Mouse (Mus musculus) heart, postnatal 25 days (tissue): ENCODE measurements around the gene Ripk3. TPM values are rescaled to one million over a fixed set of nuclear protein-coding genes. Genes with fewer than 3 reads are reported as not detected.

Experiments used
- DNase-seq: peaks from one replicate; pipeline ENCODE4 v3.0.0; 2022; ENCODE audit warnings: low spot score
- intact Hi-C: fragments of 180-260 bp; cut with DNase I; formaldehyde crosslinking; loops from one replicate; pipeline ENCODE4 v1.15.1; 2025
- total RNA-seq, 2 experiments: library from RNA; stranded (reverse); gene quantifications; 2 replicates each; pipeline ENCODE4 v1.2.3; 2021

Gene Ripk3
- total RNA-seq, 2 experiments from 2014 or later: 2.3 to 3.4 TPM

DNA sequence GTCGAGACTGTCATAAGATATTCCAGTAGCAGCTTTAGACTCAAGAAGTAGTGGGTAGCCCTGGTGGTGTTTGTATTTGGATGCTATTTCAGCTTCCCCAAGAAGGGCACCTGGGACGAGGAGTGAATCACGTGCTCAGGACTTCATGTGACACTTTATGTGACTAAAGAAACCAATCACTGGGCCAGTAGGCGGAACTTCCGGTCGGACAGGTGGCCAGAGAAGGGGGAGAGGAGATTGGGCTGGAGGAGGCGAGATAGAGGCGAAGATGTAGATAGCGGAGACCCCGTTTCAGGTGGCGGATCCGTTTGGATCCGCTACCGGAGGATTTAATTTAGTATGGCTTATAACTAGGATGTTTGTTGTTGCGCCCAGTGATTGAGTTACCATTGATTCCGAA lies 26.2 kb upstream of the Ripk3 start:
- intact Hi-C loops: no loop called here
- DNase-seq: no peak

DNA sequence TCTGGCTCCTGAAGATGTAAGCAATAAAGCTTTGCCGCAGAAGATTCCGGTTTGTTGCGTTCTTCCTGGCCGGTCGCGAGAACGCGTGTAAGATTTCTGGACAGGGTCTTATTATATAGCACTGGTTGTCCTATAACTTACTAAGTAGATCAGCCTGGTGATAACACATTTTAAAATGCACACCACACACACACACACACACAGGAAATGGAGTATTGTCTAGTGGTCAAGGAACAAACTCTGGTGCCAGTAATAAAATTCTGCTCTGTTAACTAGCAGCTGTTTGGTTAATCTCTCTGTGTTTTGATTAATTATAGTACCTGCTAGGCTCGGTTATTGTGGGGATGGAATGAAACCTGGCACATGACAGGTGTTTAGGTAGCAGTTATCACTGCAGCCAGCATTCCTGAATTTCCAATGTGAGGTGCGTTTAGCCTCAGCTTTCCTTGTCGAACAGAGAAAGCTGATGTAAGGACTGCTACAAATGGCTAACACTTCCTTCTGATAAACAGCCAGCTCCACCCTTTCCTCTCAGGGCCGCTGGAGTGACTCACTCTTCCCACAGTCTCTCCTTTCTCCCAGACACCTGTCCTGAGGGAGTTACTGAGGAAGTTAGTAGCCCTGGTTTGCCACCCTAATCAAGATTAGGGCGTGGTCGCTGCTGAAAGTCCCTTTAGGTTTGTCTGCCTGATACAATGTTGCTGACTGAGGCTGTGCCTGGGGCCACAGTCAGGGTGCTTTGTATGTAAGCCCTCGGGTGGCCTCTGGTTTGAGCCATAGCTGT lies 6.9 kb upstream of the Ripk3 start:
- DNase-seq: peak; percentile 45
- intact Hi-C loops: no loop called here

GRCm38 (mm10) chr14:55793946-55794345 lies 5.3 kb upstream of the Ripk3 start:
- intact Hi-C loops: no loop called here

GRCm38 (mm10) chr14:55793461-55793860 lies 4.8 kb upstream of the Ripk3 start:
- intact Hi-C loops: no loop called here
- DNase-seq: no peak

More at GRCm38 (mm10) chr14:55793946-55794345, 5.3 kb upstream of the Ripk3 start:
- DNase-seq: no peak

GRCm38 (mm10) chr14:55787731-55788130 lies 934 bp downstream of the Ripk3 start:
- no peak for DNase-seq
- intact Hi-C loops: no loop called here

DNA sequence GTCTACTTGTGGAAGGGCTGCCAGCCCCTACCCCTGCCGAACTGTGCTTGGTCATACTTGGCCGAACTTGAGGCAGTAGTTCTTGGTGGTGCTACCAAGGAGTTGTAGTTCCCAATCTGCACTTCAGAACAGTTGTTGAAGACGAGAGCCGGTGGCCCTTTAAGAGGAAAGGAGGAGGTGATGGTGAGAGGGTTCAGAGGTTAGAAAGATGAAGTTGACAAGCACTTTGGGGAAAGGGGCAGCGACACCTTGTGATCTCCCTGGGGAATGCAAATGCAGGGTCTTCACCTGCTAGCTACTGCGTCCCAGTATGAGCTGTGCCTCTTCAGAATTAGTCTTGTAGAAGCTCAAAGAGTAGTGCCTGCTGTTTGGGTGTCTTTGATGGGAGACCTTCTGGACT lies 3.5 kb downstream of the Ripk3 start:
- intact Hi-C loops: no loop called here
- no peak for DNase-seq

GRCm38 (mm10) chr14:55783958-55784235 lies 4.8 kb downstream of the Ripk3 start, which contains the start of gene Adcy4:
Gene Adcy4 (minus strand): TSS chr14:55784095.
- no peak for DNase-seq
- intact Hi-C loops: loop anchor here (1.0 kb wide), 1 partner anchor 40 kb away; no protein-coding TSS in a partner anchor

- no peak for DNase-seq
- intact Hi-C loops: loop anchor here (1.0 kb wide), 1 partner anchor 41 kb away; no protein-coding TSS in a partner anchor
Observed at GRCm38 (mm10) chr14:55783171-55783957, 5.3 kb downstream of the Ripk3 start.

GRCm38 (mm10) chr14:55782361-55782960 lies 6.2 kb downstream of the Ripk3 start:
- DNase-seq: no peak
- intact Hi-C loops: no loop called here

DNA sequence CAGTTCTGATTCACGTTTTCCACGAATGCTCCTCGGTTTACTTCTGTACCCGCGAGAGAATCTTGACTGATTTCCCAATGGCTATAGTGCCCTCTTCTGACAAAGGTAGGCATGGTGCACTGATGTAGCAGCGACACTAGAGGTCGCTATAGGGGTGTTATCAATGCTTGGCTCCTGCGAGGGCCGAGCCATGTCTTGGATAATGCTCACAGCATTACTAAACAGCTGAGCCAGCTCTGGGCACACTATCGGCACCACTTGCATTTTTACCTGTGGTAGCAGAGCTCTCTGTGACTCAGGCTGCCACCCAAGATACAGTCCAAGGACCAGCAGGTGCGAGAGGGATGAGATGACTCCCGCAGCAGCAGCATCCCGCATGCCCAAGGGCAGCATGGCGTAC lies 7.4 kb downstream of the Ripk3 start:
- intact Hi-C loops: loop anchor here (2.0 kb wide), 1 partner anchor 81 kb away; no protein-coding TSS in a partner anchor

DNA sequence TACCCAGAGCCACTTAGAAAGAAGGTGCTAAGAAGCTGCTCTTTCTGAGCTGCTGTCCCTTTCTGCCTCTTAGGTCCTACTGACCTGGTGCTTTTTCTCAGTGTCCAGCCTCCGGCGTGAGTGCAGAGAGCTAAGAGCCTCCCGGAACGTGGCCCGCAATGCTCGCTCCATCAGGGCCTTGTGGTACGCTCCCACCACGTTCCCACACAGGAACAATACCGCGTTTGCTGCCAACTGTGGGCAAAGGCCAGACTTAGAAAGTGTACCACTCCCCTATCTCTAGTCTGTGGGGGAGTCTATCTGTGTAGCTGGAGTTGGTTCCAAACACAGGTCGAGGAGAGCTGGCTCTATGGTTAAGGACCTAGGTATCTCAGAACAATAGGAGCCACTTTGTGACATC lies 7.9 kb downstream of the Ripk3 start:
- intact Hi-C loops: loop anchor here (2.0 kb wide), 1 partner anchor 82 kb away; no protein-coding TSS in a partner anchor

More for the DNA sequence above, 7.4 kb downstream of the Ripk3 start:
- DNase-seq: no peak

GRCm38 (mm10) chr14:55779656-55780055 lies 9.0 kb downstream of the Ripk3 start:
- DNase-seq: no peak
- intact Hi-C loops: loop anchor here (2.0 to 5.0 kb wide), 2 partner anchors 83 to 138 kb away; no protein-coding TSS in a partner anchor

More for the DNA sequence above, 7.9 kb downstream of the Ripk3 start:
- DNase-seq: no peak

DNA sequence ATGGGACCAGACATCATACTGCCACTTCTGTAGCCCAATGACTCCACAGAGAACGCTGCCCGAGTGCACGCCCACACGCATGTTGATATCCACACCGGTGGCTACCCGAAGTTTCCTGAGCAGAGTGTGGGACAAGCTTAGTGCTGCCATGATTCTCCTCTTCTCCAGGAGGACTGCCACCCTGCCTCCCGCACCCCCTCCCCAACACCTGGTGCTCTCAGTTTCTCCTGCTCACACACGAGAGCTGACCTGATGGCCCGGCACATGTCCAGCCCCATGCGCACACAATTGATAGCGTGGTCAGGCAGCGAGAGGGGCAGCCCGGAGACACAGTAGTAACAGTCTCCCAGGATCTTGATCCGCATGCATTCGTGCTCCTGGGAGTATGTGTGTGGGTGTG lies 10.0 kb downstream of the Ripk3 start:
- peak; percentile 0 for DNase-seq
- intact Hi-C loops: loop anchor here (5.0 kb wide), 1 partner anchor 139 kb away; no protein-coding TSS in a partner anchor

DNA sequence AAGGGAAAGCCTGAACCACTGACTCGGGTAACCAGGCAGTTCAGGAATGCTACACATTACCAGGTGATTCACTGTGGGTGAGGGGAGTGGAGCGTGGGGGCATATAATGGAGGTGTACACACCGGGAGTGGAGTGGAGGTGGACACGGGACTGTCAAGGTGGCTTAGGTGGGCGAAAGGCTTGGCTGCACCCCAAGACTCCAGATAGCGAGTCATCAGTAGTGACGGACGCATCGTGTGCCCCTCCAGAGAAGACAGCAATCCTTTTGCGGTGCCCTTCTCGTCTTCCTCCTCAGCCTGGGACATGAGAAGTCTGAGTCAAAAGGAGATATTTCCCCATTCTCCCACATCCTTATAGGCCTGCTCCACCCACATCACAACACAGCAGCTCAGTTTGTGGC lies 10.9 kb downstream of the Ripk3 start:
- intact Hi-C loops: loop anchor here (5.0 kb wide), 1 partner anchor 139 kb away; no protein-coding TSS in a partner anchor
- no peak for DNase-seq

DNA sequence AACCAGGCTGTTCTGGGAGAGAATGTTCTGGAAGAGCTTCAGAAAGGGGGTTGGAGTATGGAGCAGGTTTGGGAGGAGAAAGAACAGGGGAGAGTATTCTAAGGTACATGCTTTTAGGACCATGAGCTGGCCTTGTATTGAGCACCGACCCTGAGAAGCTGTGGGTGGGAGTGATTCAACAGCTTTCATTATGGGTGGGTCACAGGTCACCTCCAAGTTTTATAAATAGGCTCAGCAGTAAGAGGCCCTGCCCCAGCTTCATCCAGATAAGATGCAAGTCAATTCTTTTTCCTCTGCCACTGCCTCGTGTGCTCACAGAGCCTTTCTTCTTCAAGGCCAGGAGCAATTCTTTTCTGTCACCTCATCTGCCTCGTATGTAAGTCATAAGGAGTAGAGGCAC lies 11.5 kb downstream of the Ripk3 start:
- peak; percentile 0 for DNase-seq
- intact Hi-C loops: loop anchor here (5.0 kb wide), 1 partner anchor 140 kb away; no protein-coding TSS in a partner anchor

DNA sequence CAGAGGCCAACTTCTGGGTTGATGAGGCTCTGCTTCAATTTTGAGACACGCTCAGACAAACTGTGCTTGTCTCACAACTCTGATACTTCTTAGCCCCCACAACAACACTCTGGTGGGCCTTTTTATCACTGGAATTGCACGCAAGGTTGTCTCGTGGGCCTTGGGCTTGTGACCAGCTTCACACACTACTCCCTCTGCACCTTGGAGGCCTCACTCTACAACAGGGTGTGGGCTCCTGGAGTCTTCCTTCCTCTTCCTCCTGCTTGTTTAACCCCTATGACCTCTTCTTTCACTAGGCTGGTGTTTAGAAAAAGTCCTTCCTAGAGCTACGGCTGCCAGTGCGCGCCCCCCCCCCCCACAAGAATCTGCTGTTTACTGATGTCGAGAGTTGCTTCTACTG lies 12.0 kb downstream of the Ripk3 start:
- intact Hi-C loops: loop anchor here (5.0 kb wide), 1 partner anchor 141 kb away; no protein-coding TSS in a partner anchor
- no peak for DNase-seq

GRCm38 (mm10) chr14:55769087-55769703 lies 19.5 kb downstream of the Ripk3 start:
- intact Hi-C loops: no loop called here
- no peak for DNase-seq

- no peak for DNase-seq
- intact Hi-C loops: no loop called here
Observed at GRCm38 (mm10) chr14:55768555-55768954, 20.1 kb downstream of the Ripk3 start.

- intact Hi-C loops: no loop called here
- no peak for DNase-seq
Observed at GRCm38 (mm10) chr14:55767519-55768414, 20.9 kb downstream of the Ripk3 start.
